Mouse (Mus musculus) midbrain, postnatal 0 days (tissue): ENCODE data around the gene Msi1. TPM values are rescaled to one million over a fixed set of nuclear protein-coding genes. Genes with fewer than 3 reads are reported as not detected.

Experiments
- ATAC-seq: fragments of 200-750 bp; cut with Nextera tagmentation; 2 replicates; pipeline ENCODE4 v1.8.0; 2017; ENCODE audit warnings: moderate number of reproducible peaks, mild to moderate bottlenecking, moderate TSS enrichment, moderate library complexity; ENCODE audit not compliant: low FRiP score
- DNase-seq: peaks from one replicate; pipeline ENCODE4 v3.0.0-alpha.2; 2015; ENCODE audit warnings: low spot score
- H3K27ac ChIP-seq: fragments of 300-500 bp; sonication (generic); 2 replicates; pipeline ENCODE4 v1.5.1; 2014; ENCODE audit warnings: low read depth, mild to moderate bottlenecking, low read length, mixed read lengths
- H3K27me3 ChIP-seq: fragments of 300-500 bp; sonication (generic); 2 replicates; pipeline ENCODE4 v1.6.1; 2014; ENCODE audit warnings: low read length, control low read depth, mixed read lengths; ENCODE audit not compliant: insufficient read depth
- H3K36me3 ChIP-seq: fragments of 300-500 bp; sonication (generic); 2 replicates; pipeline ENCODE4 v1.6.1; 2014; ENCODE audit warnings: low read length, control low read depth, mixed read lengths; ENCODE audit not compliant: insufficient read depth
- H3K4me1 ChIP-seq: fragments of 300-500 bp; sonication (generic); 2 replicates; pipeline ENCODE4 v1.6.1; 2014; ENCODE audit warnings: mild to moderate bottlenecking, control low read depth, antibody characterized with exemption, low read length, mixed read lengths; ENCODE audit not compliant: insufficient read depth
- H3K4me2 ChIP-seq: fragments of 300-500 bp; sonication (generic); 2 replicates; pipeline ENCODE4 v1.6.1; 2014; ENCODE audit warnings: low read depth, mild to moderate bottlenecking, low read length, mixed read lengths; ENCODE audit not compliant: poor library complexity, severe bottlenecking
- H3K4me3 ChIP-seq: fragments of 300-500 bp; sonication (generic); 2 replicates; pipeline ENCODE4 v1.5.1; 2014; ENCODE audit warnings: low read depth, mild to moderate bottlenecking, low read length, moderate library complexity
- H3K9ac ChIP-seq: fragments of 300-500 bp; sonication (generic); replicated peaks from 2 replicates; pipeline ENCODE4 v1.6.1; 2014; ENCODE audit warnings: mild to moderate bottlenecking, low read length, moderate library complexity, mixed read lengths; ENCODE audit not compliant: poor library complexity, severe bottlenecking
- H3K9me3 ChIP-seq: fragments of 300-500 bp; sonication (generic); 2 replicates; pipeline ENCODE4 v1.6.1; 2016; ENCODE audit warnings: low read length, control low read depth
- CTCF ChIP-seq: IDR thresholded peaks from 2 replicates; pipeline ENCODE4 v1.5.1; 2016; ENCODE audit warnings: antibody characterized with exemption, mild to moderate bottlenecking
- WGBS: fragments of 180-500 bp; shearing (Covaris S2); extraction: QIAGEN DNeasy Blood & Tissue Kit; methylation state at CpG from one replicate; pipeline ENCODE4 v1.1.7; 2014; 5-methylcytosine and 5-hydroxymethylcytosine counted together
- polyA plus RNA-seq: library from polyadenylated mRNA; unstranded; fragments of >200 nt; fragmentation: Nextera tagmentation; extraction: Ambion mirVana; gene quantifications from 2 replicates; pipeline ENCODE4 v1.2.1, GENCODE M21; 2015
- total RNA-seq: library from RNA; depleted of rRNA; stranded (reverse); fragments of >200 nt; gene quantifications from 2 replicates; pipeline ENCODE4 v1.2.3, GENCODE M21; 2014

The Msi1 gene
- total and polyA plus RNA-seq, 2 experiments from 2014 or later = 52.1 to 82.9 TPM

- DNase-seq = no peak
- no peak overlapping the region for H3K4me2 ChIP-seq
- 47% methylated on average over 15 of the region's 15 CpGs for WGBS
These were observed 50.2 kb downstream of the Msi1 start for GRCm38 (mm10) chr5:115479561-115479960.

GRCm38 (mm10) chr5:115480101-115480500 is 50.7 kb downstream of the Msi1 start:
- Histone ChIP-seq H3K9ac (no peak overlapping the region), H3K4me1 (peaks cover 13% of the 10 kb centered on the region; the same call in 1 of the 2 replicates), H3K4me3 (peak overlapping the region; percentile 14; the same call in 1 of the 2 replicates), H3K27me3 (no peaks in the 10 kb centered on the region), H3K27ac (no peak overlapping the region), H3K4me2 (peak overlapping the region; percentile 38), H3K36me3 (peaks cover 5% of the 10 kb centered on the region; the same call in 1 of the 2 replicates), H3K9me3 (no peaks in the 10 kb centered on the region)
- no peak for TF ChIP-seq CTCF
- no peak for DNase-seq
- no peak for ATAC-seq
- WGBS = 18% methylated on average over 27 of the region's 27 CpGs

More at GRCm38 (mm10) chr5:115479561-115479960, 50.2 kb downstream of the Msi1 start:
- no peaks in the 10 kb centered on the region for H3K27me3 ChIP-seq
- peaks cover 13% of the 10 kb centered on the region; the same call in 1 of the 2 replicates for H3K4me1 ChIP-seq
- no peak overlapping the region for H3K9ac ChIP-seq
- H3K4me3 ChIP-seq = no peak overlapping the region
- H3K27ac ChIP-seq = no peak overlapping the region
- H3K9me3 ChIP-seq = no peaks in the 10 kb centered on the region
- peaks cover 5% of the 10 kb centered on the region; the same call in 1 of the 2 replicates for H3K36me3 ChIP-seq
- no peak for TF ChIP-seq CTCF
- ATAC-seq = no peak

DNA sequence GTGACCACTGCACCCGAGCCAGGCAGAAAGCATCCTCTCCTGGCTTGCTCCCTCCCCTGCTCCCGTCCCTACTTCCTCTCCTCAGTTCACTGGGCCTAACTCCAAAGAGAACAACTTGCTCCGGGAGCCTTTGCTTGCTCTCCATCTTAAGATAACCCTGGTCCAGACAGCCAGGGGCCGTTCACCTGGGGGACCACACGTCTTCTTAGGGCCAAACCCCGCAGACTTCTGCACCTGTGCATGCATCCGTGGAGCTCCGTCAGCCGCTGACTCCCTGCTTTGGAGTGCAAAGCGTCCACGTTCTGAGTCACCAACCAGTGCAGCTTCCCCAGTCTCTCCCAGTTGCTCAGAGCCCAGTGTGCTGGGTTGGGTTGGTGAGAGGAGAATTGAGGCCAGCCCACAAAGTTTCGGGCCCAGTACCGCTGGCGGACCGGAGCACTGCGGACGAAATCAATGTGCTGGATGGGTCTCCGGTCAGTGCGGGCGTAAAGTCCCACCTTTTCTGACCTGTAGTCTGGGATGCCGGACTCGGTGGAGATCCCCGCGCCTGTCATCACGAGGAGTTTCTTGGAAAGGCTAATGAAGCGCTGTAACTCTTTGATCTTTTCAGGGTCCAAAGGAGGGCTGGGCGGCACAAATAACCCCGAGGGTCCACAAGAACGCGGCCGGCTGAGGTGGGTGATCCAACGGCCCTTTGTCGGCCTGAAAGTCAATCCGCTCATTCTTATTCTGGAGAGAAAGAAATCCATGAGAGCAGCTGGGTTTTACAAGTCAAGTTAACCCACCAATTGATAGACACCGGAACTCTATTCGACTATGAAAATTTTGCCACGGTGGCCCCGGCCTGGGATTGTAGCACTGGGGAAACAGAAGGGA is 53.2 kb downstream of the Msi1 start:
- ATAC-seq = no peak

DNA sequence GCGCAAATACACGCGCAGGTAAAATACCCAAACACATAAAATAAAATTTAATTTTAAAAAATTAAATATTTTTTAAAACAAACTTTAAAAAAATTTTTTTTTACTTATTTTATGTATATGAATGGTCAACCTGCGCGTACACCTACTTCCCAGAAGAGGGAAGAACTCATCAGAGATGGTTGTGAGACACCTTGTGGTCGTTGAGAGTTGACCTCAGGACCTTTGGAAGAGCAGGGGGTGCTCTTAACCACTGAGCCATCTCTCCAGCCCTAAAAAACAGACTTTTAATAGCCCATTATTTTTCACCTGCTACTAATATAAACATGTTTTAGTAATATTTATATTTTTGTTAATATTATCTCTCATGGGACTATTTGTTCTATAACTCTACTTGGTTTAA is 54.0 kb downstream of the Msi1 start:
- peaks cover 13% of the 10 kb centered on the region; the same call in 1 of the 2 replicates for H3K4me1 ChIP-seq
- H3K9me3 ChIP-seq = no peaks in the 10 kb centered on the region

More for the DNA sequence above, 53.2 kb downstream of the Msi1 start:
- Histone ChIP-seq H3K9me3 (no peaks in the 10 kb centered on the region), H3K36me3 (peaks cover 5% of the 10 kb centered on the region; the same call in 1 of the 2 replicates), H3K27ac (no peak overlapping the region), H3K27me3 (no peaks in the 10 kb centered on the region), H3K4me1 (peaks cover 13% of the 10 kb centered on the region; the same call in 1 of the 2 replicates), H3K9ac (peak overlapping the region; percentile 46), H3K4me2 (peak overlapping the region; percentile 46), H3K4me3 (peak overlapping the region; percentile 24; the same call in 1 of the 2 replicates)
- WGBS = 28% methylated on average over 38 of the region's 38 CpGs
- no peak for DNase-seq
- no peak for TF ChIP-seq CTCF

GRCm38 (mm10) chr5:115483947-115484920 is 54.8 kb downstream of the Msi1 start, which contains the start of gene Sirt4:
Gene Sirt4 (minus strand): TSS chr5:115484725.
- Histone ChIP-seq H3K4me1 (peaks cover 13% of the 10 kb centered on the region; the same call in 1 of the 2 replicates), H3K9me3 (no peaks in the 10 kb centered on the region), H3K27me3 (no peaks in the 10 kb centered on the region), H3K4me3 (peak within 1 kb of the TSS; percentile 44), H3K4me2 (peak within 1 kb of the TSS; percentile 65), H3K9ac (peak within 1 kb of the TSS; percentile 63), H3K27ac (peak within 1 kb of the TSS; percentile 85), H3K36me3 (0 out of 2 replicates have a peak, but pooled peaks cover 2% of the 10 kb centered on the region)
- 6% methylated on average over 30 of the region's 30 CpGs for WGBS
- ATAC-seq (peak; percentile 86), DNase-seq (peak; percentile 99)
- no peak for TF ChIP-seq CTCF

More for the DNA sequence above, 54.0 kb downstream of the Msi1 start:
- Histone ChIP-seq H3K36me3 (0 out of 2 replicates have a peak, but pooled peaks cover 2% of the 10 kb centered on the region), H3K27ac (no peak overlapping the region), H3K4me3 (peak overlapping the region; percentile 24; the same call in 1 of the 2 replicates), H3K4me2 (peak overlapping the region; percentile 46), H3K9ac (no peak overlapping the region), H3K27me3 (no peaks in the 10 kb centered on the region)
- peak; percentile 44 for TF ChIP-seq CTCF
- DNase-seq (no peak), ATAC-seq (no peak)
- 37% methylated on average over 6 of the region's 6 CpGs for WGBS
